Mouse (Mus musculus) embryonic stem cell, embryonic (primary cell): ENCODE measurements around the gene Rgs7bp.

Experiments used
- CTCF ChIA-PET, 4 experiments: fragments of 300-600 bp in 2 of 4; fragments of 350-600 bp in 2 of 4; sonication (Branson Sonifier 250); formaldehyde crosslinking; loops; one replicate each; lab custom pipeline; 2022; ENCODE audit warnings: inconsistent platforms in 2 of 4; lab: Charles Lee
- POLR2A ChIA-PET, 4 experiments: fragments of 300-600 bp in 2 of 4; fragments of 350-600 bp in 2 of 4; sonication (Branson Sonifier 250); formaldehyde crosslinking; loops; one replicate each; lab custom pipeline; 2022; ENCODE audit warnings: antibody characterized with exemption in 4 of 4, inconsistent platforms in 1 of 4; lab: Charles Lee

Gene Rgs7bp

DNA sequence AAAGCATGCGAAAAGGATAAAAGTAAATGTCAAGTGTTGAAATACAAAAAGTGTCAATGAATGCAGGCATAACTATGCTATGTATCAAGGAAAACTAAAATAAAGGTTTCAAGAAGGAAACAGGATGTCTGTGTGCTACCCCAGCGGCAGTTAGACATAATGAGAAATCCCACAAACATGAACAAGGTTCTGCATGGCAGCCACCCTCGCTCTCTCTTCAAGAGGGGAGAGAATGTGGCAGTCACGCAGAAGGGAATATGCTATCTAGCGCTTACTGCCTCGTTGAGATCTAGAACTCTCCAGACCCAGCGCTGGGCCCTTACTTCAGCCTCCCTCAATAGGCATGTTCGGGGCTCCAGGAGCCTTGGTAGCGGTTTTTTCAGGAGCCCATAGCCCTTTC lies 38.2 kb downstream of the Rgs7bp start:
- CTCF ChIA-PET, result no interaction called here
- POLR2A ChIA-PET, result no interaction called here

DNA sequence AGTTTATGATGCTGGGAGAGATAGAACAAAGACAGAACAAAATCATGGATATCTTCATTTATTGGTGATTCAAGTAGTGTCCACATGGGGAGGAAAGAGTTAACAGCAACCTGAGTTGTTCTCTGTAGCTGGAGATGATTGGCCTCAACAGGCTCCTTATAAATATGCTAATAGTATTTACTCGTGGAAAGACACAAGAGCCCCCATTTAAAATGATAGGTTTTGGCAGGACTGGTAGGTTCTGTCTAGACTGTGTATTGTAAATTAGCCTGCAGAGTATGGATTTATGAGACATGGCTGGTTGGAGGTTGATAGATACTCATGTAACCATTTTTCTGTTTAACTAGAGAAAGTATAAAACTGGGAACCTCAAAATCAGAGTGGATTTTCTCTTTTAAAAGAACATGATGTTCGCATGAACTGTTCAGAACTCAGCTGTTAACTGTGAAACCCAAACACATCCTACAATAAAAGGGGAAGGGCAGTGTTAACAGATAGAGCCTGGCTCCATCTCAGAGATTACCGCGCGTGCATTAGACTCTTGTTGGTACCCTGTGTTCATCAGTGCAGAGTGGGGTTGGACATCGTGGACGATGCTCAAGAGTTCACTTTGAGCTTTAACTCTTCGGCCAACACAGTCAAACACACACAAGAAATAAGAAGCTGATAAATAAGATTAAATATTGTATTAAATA lies 38.9 kb downstream of the Rgs7bp start:
- ChIA-PET CTCF (no interaction called here), POLR2A (no interaction called here)

DNA sequence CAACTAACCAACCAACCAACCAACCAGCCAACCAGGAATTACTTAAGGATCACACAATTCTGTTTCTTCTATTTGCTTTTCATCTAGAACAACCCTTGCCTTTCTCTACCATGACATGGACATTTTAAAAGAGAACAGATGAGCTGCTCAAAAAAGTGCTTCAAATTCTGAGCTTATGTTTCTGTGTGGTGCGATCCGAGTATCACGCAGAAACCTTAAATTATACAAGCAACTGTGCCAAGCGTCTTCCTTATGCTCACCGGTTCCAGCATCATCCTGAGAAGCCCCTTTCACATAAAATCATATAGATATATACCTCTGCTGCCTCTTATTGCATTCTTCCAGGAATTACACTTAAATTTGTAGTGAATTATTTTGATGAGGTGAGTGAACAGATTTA lies 43.4 kb downstream of the Rgs7bp start:
- POLR2A ChIA-PET, result no interaction called here
- CTCF ChIA-PET, result no interaction called here

DNA sequence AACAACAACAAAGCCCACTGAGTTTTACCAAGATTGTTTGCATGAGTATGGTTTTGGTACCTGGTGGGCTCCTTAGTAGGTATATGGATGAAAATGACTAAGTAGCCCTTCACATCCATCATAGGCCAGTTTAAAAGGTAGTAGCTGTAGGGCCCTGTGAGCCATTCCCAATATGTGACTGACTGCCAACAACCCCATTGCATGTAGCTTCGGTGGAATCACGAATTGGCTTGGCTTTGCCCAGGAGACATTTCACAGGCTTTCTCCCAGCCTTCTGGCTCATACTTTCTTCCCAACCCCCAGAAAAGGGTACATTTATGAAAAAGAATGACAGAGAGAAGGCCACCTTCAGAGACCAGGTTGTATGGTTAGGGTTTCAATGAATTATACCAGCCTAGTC lies 45.8 kb downstream of the Rgs7bp start:
- POLR2A ChIA-PET, result no interaction called here

DNA sequence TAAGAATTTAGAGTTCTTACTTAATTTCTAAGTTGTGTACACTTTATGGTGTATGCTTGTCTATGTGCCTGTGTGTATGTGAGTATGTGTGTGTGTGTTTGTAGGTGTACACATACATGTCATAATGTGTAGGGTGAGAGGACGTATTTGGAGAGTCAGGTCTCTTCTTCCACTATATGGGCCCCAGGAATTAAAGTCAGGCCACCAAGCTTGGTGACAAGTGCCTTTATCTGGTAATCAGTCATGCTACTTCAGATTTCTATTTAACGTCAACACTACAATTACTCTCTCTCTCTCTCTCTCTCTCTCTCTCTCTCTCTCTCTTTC lies 51.9 kb downstream of the Rgs7bp start:
- POLR2A ChIA-PET, result no interaction called here
- CTCF ChIA-PET, result no interaction called here

More for the DNA sequence above, 45.8 kb downstream of the Rgs7bp start:
- CTCF ChIA-PET, result no interaction called here

DNA sequence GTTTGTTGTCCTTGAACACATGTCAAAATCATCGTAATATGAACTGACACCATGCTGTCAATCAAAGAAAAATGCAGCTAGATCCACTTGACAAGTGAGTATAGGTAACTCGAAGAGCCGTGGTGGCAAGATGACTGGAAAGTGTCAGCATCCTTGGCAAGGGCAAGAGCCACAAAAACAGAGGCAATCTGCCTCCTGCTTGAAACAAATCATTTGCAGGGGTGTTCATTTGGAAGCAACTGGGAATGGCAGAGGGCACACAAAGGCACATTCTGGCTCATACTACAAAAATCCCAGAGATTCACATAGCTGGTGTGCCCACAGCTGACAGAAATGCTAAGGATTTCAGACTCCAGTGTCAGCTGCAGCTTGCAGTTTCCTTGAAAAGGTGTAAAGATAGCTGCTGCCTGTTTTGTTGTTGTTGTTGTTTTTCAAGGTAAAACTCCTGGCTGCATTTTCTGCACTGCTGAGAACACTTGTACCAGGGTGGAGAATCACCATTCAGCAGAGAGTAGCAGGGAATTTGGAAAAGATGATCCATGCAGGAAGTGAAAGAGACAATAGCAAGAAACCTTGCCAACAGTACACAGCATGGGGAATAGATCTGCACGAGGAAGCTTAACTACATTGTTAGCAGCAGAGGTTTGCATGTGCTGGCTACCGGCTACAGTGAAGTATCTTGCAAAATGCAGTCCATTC lies 52.4 kb downstream of the Rgs7bp start:
- CTCF ChIA-PET, result no interaction called here
- POLR2A ChIA-PET, result no interaction called here

DNA sequence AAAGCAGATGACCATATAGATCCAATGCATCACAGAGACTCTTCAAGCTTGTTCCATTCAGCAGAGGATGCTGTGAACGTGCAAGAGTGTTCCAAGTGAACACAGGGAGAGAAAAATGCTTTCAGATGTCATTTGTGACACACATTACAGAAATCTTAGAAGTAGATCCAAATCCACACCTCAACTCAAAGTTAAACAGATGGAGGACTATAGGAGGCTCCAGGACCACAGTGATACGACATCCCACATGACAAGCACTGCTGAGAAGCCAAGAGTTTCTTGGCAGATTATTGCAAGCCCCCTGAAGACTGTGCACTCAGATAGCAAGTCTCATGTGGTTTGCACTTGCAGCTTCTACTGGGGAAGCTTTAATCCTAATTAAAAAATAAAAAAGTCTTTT lies 53.0 kb downstream of the Rgs7bp start:
- POLR2A ChIA-PET, result no interaction called here
- CTCF ChIA-PET, result no interaction called here

DNA sequence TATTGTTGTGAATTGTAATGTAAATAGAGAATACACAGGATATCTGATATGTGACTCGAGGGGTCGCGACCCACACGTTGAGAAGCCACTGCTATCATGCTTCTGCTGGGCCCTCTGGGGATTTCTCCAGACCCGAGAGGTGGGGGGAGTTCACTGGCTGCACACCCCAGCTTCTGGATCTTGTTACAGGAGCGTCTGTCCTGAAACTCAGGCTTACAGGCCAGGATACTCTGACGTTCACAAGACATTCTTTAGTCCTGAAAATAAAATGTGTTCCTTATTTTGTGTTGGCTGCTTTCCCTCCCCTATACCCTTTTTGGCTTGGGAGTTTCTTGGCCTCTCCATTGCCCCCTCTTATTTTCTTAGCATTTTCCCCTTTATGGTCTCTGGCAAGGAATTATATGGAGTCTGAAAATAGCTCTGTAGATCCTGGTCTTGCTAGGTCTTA lies 65.9 kb downstream of the Rgs7bp start:
- ChIA-PET POLR2A (no interaction called here), CTCF (no interaction called here)

DNA sequence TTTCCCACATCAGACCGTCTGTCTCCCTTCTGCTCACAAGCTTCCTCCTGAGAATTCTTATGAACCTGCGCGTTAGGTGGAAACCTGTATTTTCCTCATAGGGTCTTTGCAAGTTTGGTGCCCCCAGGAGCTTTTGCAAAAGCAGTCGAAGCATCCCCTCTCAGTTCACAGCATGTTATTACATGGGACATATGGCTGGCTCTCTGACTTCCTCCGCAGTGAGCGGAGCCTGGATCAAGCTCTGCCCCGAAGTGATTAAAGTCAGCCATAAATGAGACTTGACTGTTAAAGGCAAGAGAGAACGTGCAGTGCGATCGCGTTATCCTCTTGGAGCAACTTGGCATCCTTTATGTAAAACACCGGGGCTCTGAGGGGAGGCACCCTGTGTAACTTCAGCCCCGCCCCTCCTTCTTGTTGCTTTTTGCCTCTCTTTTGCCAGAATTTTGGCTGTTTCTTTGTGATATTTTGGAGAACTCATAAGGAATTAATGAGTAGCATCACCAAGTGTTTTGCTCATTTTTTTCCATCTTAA lies 66.7 kb downstream of the Rgs7bp start:
- POLR2A ChIA-PET, result no interaction called here
- CTCF ChIA-PET, result no interaction called here

DNA sequence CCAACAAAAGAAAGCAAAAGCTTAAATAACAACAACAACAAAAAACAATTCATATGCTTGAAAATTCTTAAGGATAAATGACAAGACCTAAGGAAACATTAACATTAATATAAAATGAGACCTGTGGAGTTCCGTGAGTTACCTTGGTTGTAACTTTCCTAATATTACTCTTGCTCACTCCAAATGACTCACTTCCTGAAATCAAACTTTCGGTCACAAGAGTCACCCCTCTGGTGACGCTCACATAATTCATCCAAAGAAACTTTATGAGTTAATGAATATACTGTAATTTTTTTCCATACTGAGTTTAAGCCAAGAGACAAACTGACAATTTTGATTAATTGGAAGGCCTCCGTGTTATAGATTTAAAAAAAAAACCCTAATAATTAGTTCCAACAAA lies 69.0 kb downstream of the Rgs7bp start:
- ChIA-PET POLR2A (no interaction called here), CTCF (no interaction called here)

DNA sequence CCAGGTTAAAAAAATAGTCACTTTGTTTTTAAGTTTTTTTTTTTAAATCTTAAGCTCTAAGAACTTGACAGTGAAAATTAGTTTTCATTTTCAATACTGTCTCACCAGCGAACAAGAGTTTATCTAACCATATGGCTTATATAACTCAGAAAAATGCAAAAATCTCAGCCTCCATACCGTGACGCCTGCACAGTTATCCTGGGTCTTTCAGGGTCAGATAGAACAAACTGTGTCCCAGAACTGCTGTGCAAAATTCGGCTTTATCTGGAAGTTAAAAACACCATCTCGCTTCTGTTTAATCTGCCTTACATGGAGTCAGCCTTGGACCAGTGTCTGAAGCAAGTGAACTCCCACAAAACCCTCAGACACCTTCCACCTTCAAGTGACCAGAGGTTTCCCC lies 70.7 kb downstream of the Rgs7bp start:
- ChIA-PET CTCF (no interaction called here), POLR2A (no interaction called here)

DNA sequence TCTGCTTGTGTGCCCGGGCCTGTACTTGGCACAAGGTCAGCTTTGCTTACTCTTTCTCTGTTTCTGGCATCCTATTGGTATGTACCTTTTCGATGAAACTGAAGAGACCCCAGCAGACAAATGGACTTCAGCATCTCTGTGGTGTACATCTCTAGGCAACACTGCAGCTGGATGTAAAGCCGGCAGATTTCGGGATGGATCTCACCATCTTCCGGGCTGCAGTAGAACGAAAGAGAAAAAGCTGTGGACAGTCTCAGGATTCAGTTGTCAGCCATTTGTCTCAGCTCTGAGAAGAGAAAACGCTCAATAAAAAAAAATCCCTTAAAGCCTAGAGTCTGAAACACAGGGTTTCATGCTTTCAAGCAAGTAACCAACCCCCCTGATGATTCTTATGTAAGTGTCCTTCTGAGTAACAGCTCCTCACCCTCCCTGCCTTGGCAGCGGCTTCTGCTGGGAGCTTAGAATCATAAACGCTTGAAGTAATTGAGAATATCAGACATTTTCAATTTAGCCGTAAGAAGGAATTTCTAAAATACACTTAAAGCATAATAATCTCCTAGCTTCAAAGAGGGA lies 71.9 kb downstream of the Rgs7bp start:
- ChIA-PET POLR2A (interaction anchor here in 1 of 4 experiments (0.5 kb wide), 1 partner anchor 135 kb away, joined by 4 read pairs; no protein-coding TSS in a partner anchor), CTCF (interaction anchor here in 1 of 4 experiments (0.7 kb wide), 1 partner anchor 697 kb away, joined by 3 read pairs; no protein-coding TSS in a partner anchor)

DNA sequence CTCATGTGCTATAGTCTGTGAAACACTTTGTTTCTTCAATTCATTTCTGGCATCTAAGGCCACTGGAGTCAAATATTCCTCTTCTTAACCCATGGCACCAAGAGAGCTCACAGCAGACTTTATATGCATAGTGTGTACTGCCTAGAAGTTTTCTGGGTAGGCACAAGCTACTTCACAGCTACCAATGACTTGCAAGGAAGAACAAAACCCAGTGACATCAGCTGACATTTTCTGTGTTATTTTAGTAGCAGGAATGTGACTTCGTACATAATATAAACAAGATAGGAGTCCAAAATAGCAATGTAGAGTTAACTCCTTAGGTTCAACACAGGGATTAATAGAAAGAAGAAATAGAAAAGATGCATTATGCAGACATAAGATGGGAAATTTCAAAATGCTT lies 76.6 kb downstream of the Rgs7bp start:
- ChIA-PET POLR2A (no interaction called here), CTCF (no interaction called here)

DNA sequence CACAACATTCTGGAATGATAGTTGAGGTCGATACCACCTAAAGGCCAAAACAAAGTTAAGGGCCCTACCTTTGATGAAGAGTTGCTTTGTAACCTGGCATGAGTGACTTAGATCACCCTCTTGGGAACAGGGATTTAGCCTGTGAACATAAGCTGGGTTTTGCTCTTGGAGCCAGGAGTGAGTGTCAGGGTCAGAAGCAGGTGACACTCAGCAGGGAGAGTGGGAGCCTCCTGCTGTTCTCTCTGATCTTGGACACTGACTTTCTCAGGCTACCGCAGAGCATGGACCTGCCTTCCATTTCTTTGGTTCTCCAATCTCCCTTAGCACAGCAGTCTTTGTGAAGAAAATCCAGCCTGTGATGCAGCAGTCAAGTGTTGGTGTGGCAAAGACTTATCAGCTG lies 87.2 kb downstream of the Rgs7bp start:
- CTCF ChIA-PET, result no interaction called here
- POLR2A ChIA-PET, result no interaction called here

DNA sequence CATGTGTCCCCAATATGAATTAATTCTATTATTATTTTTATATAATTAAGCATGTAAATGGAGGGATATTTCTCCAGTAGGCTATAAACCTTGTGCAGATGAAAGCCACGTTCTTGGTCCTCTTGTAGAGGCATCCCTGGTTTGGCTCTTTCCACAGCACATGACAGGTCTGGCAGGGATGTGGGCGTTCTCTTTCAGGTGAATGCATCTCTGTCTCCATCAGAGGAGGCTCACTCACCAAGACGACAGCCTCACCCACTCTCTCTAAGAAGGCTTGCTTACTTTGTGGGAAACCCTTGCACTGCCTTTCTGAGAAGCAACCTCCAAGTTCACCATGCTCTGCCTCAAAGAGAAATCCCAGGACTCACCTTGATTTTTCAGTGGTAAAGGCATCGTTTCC lies 91.0 kb downstream of the Rgs7bp start:
- POLR2A ChIA-PET, result no interaction called here
- CTCF ChIA-PET, result interaction anchor here in 1 of 4 experiments (0.6 kb wide), 1 partner anchor 758 kb away, joined by 4 read pairs; no protein-coding TSS in a partner anchor

DNA sequence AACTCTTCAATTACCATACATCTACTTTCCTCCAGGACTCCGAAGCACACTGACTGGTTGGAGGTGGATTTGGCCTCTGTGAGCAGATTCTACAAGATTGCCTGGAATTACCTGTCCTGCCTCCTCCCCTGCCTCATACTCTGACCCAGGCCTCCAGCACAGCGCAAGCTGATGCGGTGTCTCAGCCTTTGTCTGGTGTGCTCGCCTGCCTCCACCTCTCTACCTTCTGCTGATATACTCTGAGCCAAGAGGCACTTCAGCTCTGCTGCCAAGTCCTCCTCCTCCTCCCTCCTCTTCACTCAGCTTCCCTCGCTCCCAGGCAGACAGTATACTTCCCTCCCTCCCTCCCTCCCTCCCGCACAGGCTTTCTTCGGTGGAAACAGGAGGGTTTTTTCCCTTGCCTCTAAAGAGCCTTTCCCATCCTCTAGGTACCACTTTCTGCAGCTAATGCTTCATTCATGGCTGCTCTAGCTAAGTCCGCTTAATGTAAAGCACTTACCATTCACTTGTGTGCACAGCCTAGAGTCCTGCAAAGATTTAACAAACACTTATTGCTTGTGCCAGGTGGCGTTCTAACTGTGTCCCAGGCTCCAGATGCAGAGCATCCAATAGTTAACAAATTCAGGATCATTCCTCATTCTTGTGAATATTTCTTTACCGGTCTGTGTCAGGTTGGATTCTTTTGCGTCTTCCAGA lies 91.9 kb downstream of the Rgs7bp start:
- CTCF ChIA-PET, result interaction anchor here in 1 of 4 experiments (0.6 kb wide), 1 partner anchor 13 kb away, joined by 4 read pairs; no protein-coding TSS in a partner anchor
- POLR2A ChIA-PET, result no interaction called here

DNA sequence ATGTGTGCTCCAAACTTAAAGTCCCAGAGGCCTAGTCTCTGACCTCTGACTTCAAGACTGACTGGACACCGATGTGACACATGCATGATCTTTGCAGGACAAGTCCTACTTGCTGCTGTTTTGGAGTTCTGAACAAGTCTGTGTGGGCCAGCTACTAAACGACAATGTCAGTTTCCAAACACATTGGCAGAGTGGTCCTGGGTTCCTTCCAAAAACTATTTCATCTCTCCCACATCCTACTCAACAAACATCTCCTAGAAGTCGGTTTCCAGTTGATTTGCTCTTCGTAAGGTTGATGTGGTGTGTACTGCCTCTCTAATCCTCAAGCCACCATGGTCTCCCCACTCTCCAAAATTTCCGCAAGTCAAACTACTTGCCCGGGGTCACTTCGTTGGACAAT lies 92.6 kb downstream of the Rgs7bp start:
- ChIA-PET POLR2A (no interaction called here), CTCF (no interaction called here)

DNA sequence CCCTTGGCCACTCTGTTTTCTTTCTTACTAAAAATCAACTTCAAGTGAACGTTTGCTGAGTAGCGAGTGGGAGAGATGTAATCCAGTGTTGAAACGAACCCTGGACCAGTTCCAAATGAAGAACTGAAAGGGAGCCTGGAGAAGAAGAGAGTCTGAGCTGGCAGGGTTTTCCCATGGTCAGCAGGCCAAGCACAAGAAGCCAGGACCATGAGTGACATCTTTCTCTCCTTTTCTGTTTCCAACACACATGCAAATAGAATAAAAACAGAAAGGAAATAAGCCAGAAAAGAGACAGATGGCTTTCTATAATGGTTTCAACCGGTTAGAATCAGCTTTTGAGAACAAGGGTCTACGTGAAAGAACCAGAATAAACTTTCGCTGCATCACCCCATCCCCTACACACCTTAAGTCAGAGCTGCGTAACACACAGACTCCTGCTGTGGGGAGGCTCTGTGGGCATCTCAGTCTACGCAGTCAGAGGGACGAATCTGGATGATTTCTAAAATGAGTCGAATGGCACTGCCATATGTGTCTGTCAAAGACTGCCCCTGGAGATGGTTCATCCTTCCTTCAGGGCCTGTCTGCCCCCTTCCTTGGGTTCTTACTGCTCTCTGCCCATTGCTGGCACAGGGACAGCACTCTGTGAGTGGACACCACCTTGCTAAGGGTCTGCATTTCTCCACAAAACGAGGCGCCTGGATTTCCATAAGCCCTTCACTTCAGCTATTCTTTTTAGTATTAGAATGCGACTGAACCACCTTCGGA lies 93.6 kb downstream of the Rgs7bp start:
- CTCF ChIA-PET, result no interaction called here
- POLR2A ChIA-PET, result no interaction called here

DNA sequence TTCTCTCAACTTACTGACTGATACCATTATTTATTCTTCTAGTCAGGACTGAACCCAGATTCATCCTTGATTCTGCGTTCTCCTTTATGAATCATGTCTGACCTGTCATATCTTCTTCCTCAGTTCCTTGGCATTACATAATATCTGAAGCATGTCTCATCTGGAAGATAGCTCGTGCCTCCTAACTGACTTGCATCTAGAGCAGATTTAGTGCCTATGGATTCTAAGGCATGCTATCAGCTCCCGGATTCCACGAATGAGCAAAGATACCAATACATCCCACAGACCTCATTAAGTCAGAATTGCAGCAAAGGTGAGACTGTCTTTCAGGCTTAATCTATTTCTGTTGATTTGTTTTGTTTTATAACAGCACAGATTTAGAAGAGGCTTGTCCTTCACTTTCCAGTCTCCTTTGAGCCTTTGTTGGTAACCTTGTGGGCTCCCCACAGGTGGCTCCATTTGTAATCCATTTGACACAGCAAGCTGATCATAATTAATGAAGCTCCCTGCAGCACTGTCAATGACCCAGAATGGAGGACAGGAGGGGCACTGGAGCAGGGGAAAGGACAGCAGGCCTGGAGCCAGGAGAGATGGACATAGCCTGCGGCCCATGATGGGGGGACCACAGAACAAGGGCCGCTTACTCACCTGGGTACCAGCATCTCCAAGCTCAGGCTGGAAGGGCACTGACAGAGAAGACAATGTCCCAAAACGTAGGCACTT lies 94.4 kb downstream of the Rgs7bp start:
- CTCF ChIA-PET, result no interaction called here
- POLR2A ChIA-PET, result no interaction called here
